Mouse (Mus musculus): ENCODE measurements around the gene Slc35g3. TPM values are rescaled to one million over a fixed set of nuclear protein-coding genes. Genes with fewer than 3 reads are reported as not detected.

Gene Slc35g3
- polyA plus RNA-seq, 1 experiment from 2014 or later, result not detected

GRCm38 (mm10) chr11:69802648-69803105 lies 40.9 kb upstream of the Slc35g3 start:
- peak overlapping the region; percentile 44 for H3K4me3 ChIP-seq (ENCODE audit: low read depth, low read length)
- peaks cover 51% of the 10 kb centered on the region for H3K4me1 ChIP-seq (ENCODE audit: control insufficient read depth, insufficient read depth, low read length)
- no peaks in the 10 kb centered on the region for H3K9me3 ChIP-seq (ENCODE audit: control insufficient read depth, low read length)
- H3K4me2 ChIP-seq, result peak overlapping the region; percentile 92
- WGBS, result under 1% methylated on average over 29 of the region's 33 CpGs
- peak overlapping the region; percentile 66 for H3K9ac ChIP-seq (ENCODE audit: low read length)
- H3K27ac ChIP-seq (ENCODE audit: low read depth, low read length), result no peak overlapping the region
- no peaks in the 10 kb centered on the region for H3K36me3 ChIP-seq (ENCODE audit: control insufficient read depth, insufficient read depth, low read length)
- H3K27me3 ChIP-seq (ENCODE audit: control insufficient read depth, insufficient read depth, low read length), result peaks cover 51% of the 10 kb centered on the region
- DNase-seq (ENCODE audit: low spot score, missing footprints) (peak; percentile 97), ATAC-seq (ENCODE audit: low FRiP score) (no peak)

DNA sequence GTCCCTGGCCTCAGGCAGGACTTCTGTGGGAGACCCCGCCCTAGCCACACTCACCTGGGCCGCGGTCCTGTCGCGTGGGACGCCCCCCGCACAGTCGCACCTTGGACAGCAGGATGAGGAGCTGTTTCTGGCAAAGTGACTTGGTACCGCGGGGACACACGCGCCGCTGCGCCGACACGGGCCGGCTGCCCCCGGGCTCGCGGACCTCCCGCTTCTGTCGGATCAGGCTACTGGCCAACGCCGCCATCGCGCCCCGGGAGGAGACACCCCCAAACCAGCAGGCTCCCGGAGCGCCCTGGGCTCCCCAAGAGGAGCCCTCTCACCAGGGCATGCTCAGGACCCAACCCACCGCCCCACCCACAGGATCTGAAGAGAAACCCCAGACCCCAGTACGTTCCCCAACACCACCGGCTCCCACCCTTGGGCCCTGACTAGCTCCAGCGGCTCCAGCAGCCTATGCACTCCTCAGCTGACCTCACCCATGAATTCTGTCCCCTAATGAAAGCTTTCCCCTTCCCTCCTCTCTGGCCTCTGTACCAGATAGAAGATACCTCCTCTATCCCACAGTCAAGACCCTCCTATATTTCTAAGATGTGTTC lies 39.7 kb upstream of the Slc35g3 start, which contains the start of gene Fgf11:
Gene Fgf11, minus strand, starts transcription at position 479 of the 599 bp plus-strand sequence.
- WGBS, result 2% methylated on average over 33 of the region's 33 CpGs
- no peaks in the 10 kb centered on the region for H3K9me3 ChIP-seq (ENCODE audit: control insufficient read depth, low read length)
- peaks cover 57% of the 10 kb centered on the region for H3K27me3 ChIP-seq (ENCODE audit: control insufficient read depth, insufficient read depth, low read length)
- H3K4me2 ChIP-seq, result peak within 1 kb of the TSS; percentile 92
- ATAC-seq (ENCODE audit: low FRiP score), result no peak
- H3K4me3 ChIP-seq (ENCODE audit: low read depth, low read length), result peak within 1 kb of the TSS; percentile 44
- H3K36me3 ChIP-seq (ENCODE audit: control insufficient read depth, insufficient read depth, low read length), result no peaks in the 10 kb centered on the region
- peak within 1 kb of the TSS; percentile 76 for H3K9ac ChIP-seq (ENCODE audit: low read length)
- peak within 1 kb of the TSS; percentile 49 for H3K27ac ChIP-seq (ENCODE audit: low read depth, low read length)
- H3K4me1 ChIP-seq (ENCODE audit: control insufficient read depth, insufficient read depth, low read length), result peaks cover 51% of the 10 kb centered on the region
- DNase-seq (ENCODE audit: low spot score, missing footprints), result peak; percentile 89

DNA sequence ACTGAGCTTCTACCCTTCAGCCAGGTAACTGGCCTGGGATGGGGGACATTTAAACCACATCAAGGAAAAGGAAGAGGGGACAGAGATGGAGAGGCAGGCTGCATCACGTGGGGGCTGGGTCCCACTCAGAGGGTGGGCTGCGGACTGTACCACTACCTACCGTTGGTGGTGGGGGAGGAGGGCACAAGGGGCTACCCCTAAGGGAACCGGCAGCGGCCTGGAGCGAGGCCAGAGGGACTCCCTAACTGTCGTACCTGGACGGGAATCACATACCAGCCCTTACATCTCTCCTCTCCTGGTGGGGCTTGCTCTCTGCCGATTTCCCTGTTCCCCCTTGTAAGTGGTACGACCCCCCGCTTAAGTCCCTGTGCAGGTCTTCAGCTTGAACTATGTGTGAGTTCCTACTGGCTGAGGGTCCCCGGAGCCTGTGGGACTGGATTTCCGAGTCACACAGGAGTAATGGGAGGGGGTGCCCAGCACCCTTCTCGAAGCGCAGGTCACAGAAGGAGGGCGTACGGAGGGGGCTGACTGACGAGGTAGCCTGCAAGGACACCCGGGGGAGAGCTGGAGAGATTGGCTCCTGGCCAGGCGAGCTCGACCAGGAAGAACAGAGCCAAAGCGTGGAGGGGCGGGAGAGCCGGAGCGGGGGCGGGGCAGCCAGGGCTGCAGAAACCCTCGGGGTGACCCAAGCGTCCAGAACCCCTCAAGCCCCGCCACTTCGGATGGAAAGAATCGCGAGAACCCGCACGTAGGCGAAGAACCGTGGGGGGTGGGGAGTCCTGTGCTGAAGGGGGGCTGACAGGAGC lies 38.8 kb upstream of the Slc35g3 start:
- Histone ChIP-seq H3K4me1 (ENCODE audit: control insufficient read depth, insufficient read depth, low read length) (peaks cover 54% of the 10 kb centered on the region), H3K9ac (ENCODE audit: low read length) (peak overlapping the region; percentile 76), H3K9me3 (ENCODE audit: control insufficient read depth, low read length) (no peaks in the 10 kb centered on the region), H3K36me3 (ENCODE audit: control insufficient read depth, insufficient read depth, low read length) (no peaks in the 10 kb centered on the region), H3K27ac (ENCODE audit: low read depth, low read length) (peak overlapping the region; percentile 49), H3K27me3 (ENCODE audit: control insufficient read depth, insufficient read depth, low read length) (peaks cover 55% of the 10 kb centered on the region), H3K4me2 (peak overlapping the region; percentile 92), H3K4me3 (ENCODE audit: low read depth, low read length) (peak overlapping the region; percentile 43)
- DNase-seq (ENCODE audit: low spot score, missing footprints), result peak; percentile 99
- under 1% methylated on average over 36 of the region's 36 CpGs for WGBS
- peak; percentile 76 for ATAC-seq (ENCODE audit: low FRiP score)

DNA sequence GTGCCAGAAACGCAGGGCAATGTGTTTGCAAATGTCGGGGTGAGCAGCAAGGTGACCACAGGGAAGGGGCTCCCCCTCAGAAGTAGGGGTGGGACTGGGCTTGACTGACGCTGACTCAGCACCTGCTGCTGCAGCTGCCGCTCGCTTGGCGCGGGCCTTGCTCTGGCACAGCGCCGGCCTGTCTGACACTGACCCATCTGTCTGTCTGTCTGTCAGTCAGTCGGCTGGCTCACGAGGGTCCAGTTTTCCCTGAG lies 38.3 kb upstream of the Slc35g3 start:
- Histone ChIP-seq H3K4me2 (peak overlapping the region; percentile 92), H3K9ac (ENCODE audit: low read length) (peak overlapping the region; percentile 76), H3K9me3 (ENCODE audit: control insufficient read depth, low read length) (no peaks in the 10 kb centered on the region), H3K36me3 (ENCODE audit: control insufficient read depth, insufficient read depth, low read length) (no peaks in the 10 kb centered on the region), H3K4me3 (ENCODE audit: low read depth, low read length) (peak overlapping the region; percentile 43), H3K27me3 (ENCODE audit: control insufficient read depth, insufficient read depth, low read length) (peaks cover 49% of the 10 kb centered on the region), H3K4me1 (ENCODE audit: control insufficient read depth, insufficient read depth, low read length) (peaks cover 55% of the 10 kb centered on the region), H3K27ac (ENCODE audit: low read depth, low read length) (peak overlapping the region; percentile 49; the same call in 1 of the 2 replicates)
- no peak for DNase-seq (ENCODE audit: low spot score, missing footprints)
- ATAC-seq (ENCODE audit: low FRiP score), result peak; percentile 9
- WGBS, result under 1% methylated on average over 11 of the region's 11 CpGs

- ATAC-seq (ENCODE audit: low FRiP score) (no peak), DNase-seq (ENCODE audit: low spot score, missing footprints) (peak; percentile 91)
- 32% methylated on average over 10 of the region's 12 CpGs for WGBS
- peak overlapping the region; percentile 76 for H3K9ac ChIP-seq (ENCODE audit: low read length)
- H3K4me3 ChIP-seq (ENCODE audit: low read depth, low read length), result peak overlapping the region; percentile 43
- peak overlapping the region; percentile 67 for H3K27ac ChIP-seq (ENCODE audit: low read depth, low read length)
- H3K4me2 ChIP-seq, result peak overlapping the region; percentile 92
- H3K36me3 ChIP-seq (ENCODE audit: control insufficient read depth, insufficient read depth, low read length), result no peaks in the 10 kb centered on the region
- H3K9me3 ChIP-seq (ENCODE audit: control insufficient read depth, low read length), result no peaks in the 10 kb centered on the region
- peaks cover 54% of the 10 kb centered on the region for H3K4me1 ChIP-seq (ENCODE audit: control insufficient read depth, insufficient read depth, low read length)
- peaks cover 44% of the 10 kb centered on the region for H3K27me3 ChIP-seq (ENCODE audit: control insufficient read depth, insufficient read depth, low read length)
Observed at GRCm38 (mm10) chr11:69799394-69800137, 37.8 kb upstream of the Slc35g3 start.

DNA sequence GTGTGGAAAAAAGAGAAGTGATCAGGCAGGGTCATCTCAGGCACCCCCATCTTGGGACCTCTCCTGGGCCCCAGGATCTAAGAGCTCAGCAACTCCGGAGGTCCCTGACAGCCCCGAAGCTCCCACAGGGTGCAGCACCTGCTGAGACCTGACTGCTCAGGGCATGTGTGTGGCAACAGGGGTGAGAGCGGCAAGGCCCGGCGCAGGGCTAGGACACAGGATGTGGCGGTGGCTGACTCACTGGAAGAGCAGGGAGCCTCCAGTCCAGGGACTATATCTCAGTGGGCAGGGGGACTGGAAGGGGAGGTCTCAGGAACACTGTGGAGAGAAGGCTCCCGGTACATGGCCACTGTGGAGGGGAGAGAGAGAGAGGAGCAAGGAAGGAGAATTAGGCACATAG lies 36.2 kb upstream of the Slc35g3 start:
- DNase-seq (ENCODE audit: low spot score, missing footprints) (no peak), ATAC-seq (ENCODE audit: low FRiP score) (no peak)
- Histone ChIP-seq H3K4me3 (ENCODE audit: low read depth, low read length) (no peak overlapping the region), H3K27ac (ENCODE audit: low read depth, low read length) (no peak overlapping the region), H3K4me2 (no peak overlapping the region), H3K36me3 (ENCODE audit: control insufficient read depth, insufficient read depth, low read length) (no peaks in the 10 kb centered on the region), H3K9me3 (ENCODE audit: control insufficient read depth, low read length) (no peaks in the 10 kb centered on the region), H3K27me3 (ENCODE audit: control insufficient read depth, insufficient read depth, low read length) (peaks cover 31% of the 10 kb centered on the region), H3K4me1 (ENCODE audit: control insufficient read depth, insufficient read depth, low read length) (peaks cover 38% of the 10 kb centered on the region), H3K9ac (ENCODE audit: low read length) (no peak overlapping the region)
- 79% methylated on average over 7 of the region's 7 CpGs for WGBS

DNA sequence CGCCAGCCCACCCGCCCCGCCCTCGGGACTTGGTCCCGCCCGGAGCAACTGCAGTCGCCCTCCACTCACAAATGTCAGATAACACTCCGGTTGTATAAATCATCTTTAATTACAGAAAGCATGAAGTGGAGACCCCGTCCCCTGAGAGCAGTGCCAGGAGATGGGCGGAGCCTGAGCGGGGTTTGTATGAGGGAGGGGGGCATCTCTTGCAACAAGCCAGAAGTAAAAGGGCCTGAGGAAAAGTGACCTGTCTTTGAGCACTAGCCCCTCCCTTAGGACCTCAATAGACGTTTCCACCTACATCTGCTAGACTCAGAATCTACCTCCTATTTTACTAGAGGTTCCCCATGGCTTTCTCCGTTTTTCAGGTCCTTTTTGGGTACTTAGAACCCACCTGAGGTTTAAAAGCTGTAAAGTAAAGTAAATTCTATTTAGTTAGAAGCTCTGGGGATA lies 34.2 kb upstream of the Slc35g3 start:
- no peak overlapping the region for H3K27ac ChIP-seq (ENCODE audit: low read depth, low read length)
- H3K4me3 ChIP-seq (ENCODE audit: low read depth, low read length), result peak overlapping the region; percentile 31
- 2% methylated on average over 13 of the region's 13 CpGs for WGBS
- no peaks in the 10 kb centered on the region for H3K36me3 ChIP-seq (ENCODE audit: control insufficient read depth, insufficient read depth, low read length)
- no peak for ATAC-seq (ENCODE audit: low FRiP score)
- peaks cover 21% of the 10 kb centered on the region for H3K4me1 ChIP-seq (ENCODE audit: control insufficient read depth, insufficient read depth, low read length)
- no peaks in the 10 kb centered on the region for H3K9me3 ChIP-seq (ENCODE audit: control insufficient read depth, low read length)
- H3K27me3 ChIP-seq (ENCODE audit: control insufficient read depth, insufficient read depth, low read length), result peaks cover 12% of the 10 kb centered on the region
- H3K4me2 ChIP-seq, result peak overlapping the region; percentile 76
- peak overlapping the region; percentile 49; the same call in 1 of the 2 replicates for H3K9ac ChIP-seq (ENCODE audit: low read length)
- no peak for DNase-seq (ENCODE audit: low spot score, missing footprints)

- Histone ChIP-seq H3K4me3 (ENCODE audit: low read depth, low read length) (peak within 1 kb of the TSS; percentile 31), H3K9me3 (ENCODE audit: control insufficient read depth, low read length) (no peaks in the 10 kb centered on the region), H3K27ac (ENCODE audit: low read depth, low read length) (no peak within 1 kb of the TSS), H3K4me2 (peak within 1 kb of the TSS; percentile 76), H3K4me1 (ENCODE audit: control insufficient read depth, insufficient read depth, low read length) (peaks cover 20% of the 10 kb centered on the region), H3K36me3 (ENCODE audit: control insufficient read depth, insufficient read depth, low read length) (no peaks in the 10 kb centered on the region), H3K27me3 (ENCODE audit: control insufficient read depth, insufficient read depth, low read length) (peaks cover 11% of the 10 kb centered on the region), H3K9ac (ENCODE audit: low read length) (peak within 1 kb of the TSS; percentile 49; the same call in 1 of the 2 replicates)
- 2% methylated on average over 52 of the region's 52 CpGs for WGBS
- peak; percentile 93 for ATAC-seq (ENCODE audit: low FRiP score)
- peak; percentile 95 for DNase-seq (ENCODE audit: low spot score, missing footprints)
Observed at GRCm38 (mm10) chr11:69795168-69795982, 33.6 kb upstream of the Slc35g3 start, which contains the start of gene Chrnb1. TSS of gene Chrnb1 (minus strand) at chr11:69795943.
